Mouse (Mus musculus): ENCODE measurements at regions not wholly inside any gene's neighbourhood (a gene's known extent, or its start where the extent isn't known, plus 50 kb on each side); places are given as distances from the start of the nearest gene placed in this dataset.
"Not testable (repeated sequence)": the region's sequence is repeated elsewhere in the genome, so short reads cannot be mapped to it uniquely, and the experiment has no call there.

- DNase-seq (ENCODE audit: low spot score), result no peak
These were observed 826.2 kb upstream of the 4930452B06Rik start for GRCm38 (mm10) chr14:9492228-9492627.

GRCm38 (mm10) chr14:9488585-9488984 lies 822.5 kb upstream of the 4930452B06Rik start:
- no peak for DNase-seq (ENCODE audit: low spot score)

GRCm38 (mm10) chr14:9478981-9479380 lies 812.9 kb upstream of the 4930452B06Rik start:
- DNase-seq (ENCODE audit: low spot score), result no peak

GRCm38 (mm10) chr14:9475169-9475568 lies 809.1 kb upstream of the 4930452B06Rik start:
- DNase-seq (ENCODE audit: low spot score), result no peak

- no peak for DNase-seq (ENCODE audit: low spot score)
These were observed 803.6 kb upstream of the 4930452B06Rik start for GRCm38 (mm10) chr14:9469686-9470085.

- no peak for DNase-seq (ENCODE audit: low spot score)
These were observed 802.6 kb upstream of the 4930452B06Rik start for GRCm38 (mm10) chr14:9468654-9469053.

GRCm38 (mm10) chr14:9467690-9468458 lies 801.8 kb upstream of the 4930452B06Rik start:
- no peak for DNase-seq (ENCODE audit: low spot score)

- no peak for DNase-seq (ENCODE audit: low spot score)
These were observed 794.0 kb upstream of the 4930452B06Rik start for GRCm38 (mm10) chr14:9460006-9460405.

GRCm38 (mm10) chr14:9458856-9459255 lies 792.8 kb upstream of the 4930452B06Rik start:
- DNase-seq (ENCODE audit: low spot score), result no peak

GRCm38 (mm10) chr14:9457801-9458495 lies 791.9 kb upstream of the 4930452B06Rik start:
- DNase-seq (ENCODE audit: low spot score), result no peak

- DNase-seq (ENCODE audit: low spot score), result no peak
These were observed 789.9 kb upstream of the 4930452B06Rik start for GRCm38 (mm10) chr14:9455986-9456385.

GRCm38 (mm10) chr14:9449942-9450341 lies 783.9 kb upstream of the 4930452B06Rik start:
- peak; percentile 54 for DNase-seq (ENCODE audit: low spot score)

GRCm38 (mm10) chr14:9437896-9438295 lies 771.9 kb upstream of the 4930452B06Rik start:
- DNase-seq (ENCODE audit: low spot score), result no peak

- DNase-seq (ENCODE audit: low spot score), result no peak
These were observed 769.1 kb upstream of the 4930452B06Rik start for GRCm38 (mm10) chr14:9435136-9435535.

GRCm38 (mm10) chr14:9433081-9433590 lies 767.1 kb upstream of the 4930452B06Rik start:
- no peak for DNase-seq (ENCODE audit: low spot score)

GRCm38 (mm10) chr14:9431798-9432197 lies 765.8 kb upstream of the 4930452B06Rik start:
- DNase-seq (ENCODE audit: low spot score), result no peak

- DNase-seq (ENCODE audit: low spot score), result no peak
These were observed 745.9 kb upstream of the 4930452B06Rik start for GRCm38 (mm10) chr14:9411822-9412403.

- no peak for DNase-seq (ENCODE audit: low spot score)
These were observed 737.6 kb upstream of the 4930452B06Rik start for GRCm38 (mm10) chr14:9403688-9404087.

GRCm38 (mm10) chr14:9400861-9401260 lies 734.8 kb upstream of the 4930452B06Rik start:
- no peak for DNase-seq (ENCODE audit: low spot score)

- DNase-seq (ENCODE audit: low spot score), result peak; percentile 79
These were observed 727.3 kb upstream of the 4930452B06Rik start for GRCm38 (mm10) chr14:9393271-9393771.

- DNase-seq (ENCODE audit: low spot score), result not testable (repeated sequence)
These were observed 724.0 kb upstream of the 4930452B06Rik start for GRCm38 (mm10) chr14:9389878-9390536.

GRCm38 (mm10) chr14:9389180-9389579 lies 723.1 kb upstream of the 4930452B06Rik start:
- DNase-seq (ENCODE audit: low spot score), result no peak

Measured in ovary, postnatal 36 days (tissue).